Mouse (Mus musculus) myocyte (in vitro differentiated cells): Measurements from ENCODE around the gene Tollip.
A peak's percentile ranks its signal among the peaks of the same experiment; 100 is the strongest.

Experiments
- E2F4 ChIP-seq: IDR thresholded peaks from one replicate; pipeline ENCODE4 v1.6.1; 2011; ENCODE audit warnings: mild to moderate bottlenecking, control low read depth, moderate library complexity; ENCODE audit not compliant: insufficient read depth
- MAX ChIP-seq: IDR thresholded peaks from one replicate; pipeline ENCODE4 v1.6.1; 2011; ENCODE audit warnings: low read depth, mild to moderate bottlenecking, control low read depth
- MYOD1 ChIP-seq, 3 experiments: IDR thresholded peaks; one replicate each; pipeline ENCODE4 v1.6.1; 2011; ENCODE audit warnings: control low read depth in 2 of 3, low read depth in 2 of 3, mild to moderate bottlenecking in 2 of 3, moderate library complexity in 1 of 3; ENCODE audit not compliant: insufficient read length in 2 of 3, control insufficient read depth in 1 of 3
- MYOG ChIP-seq, 3 experiments: IDR thresholded peaks; one replicate each; pipeline ENCODE4 v1.6.1; 2011; ENCODE audit warnings: control low read depth in 2 of 3, low read depth in 2 of 3, mild to moderate bottlenecking in 2 of 3; ENCODE audit not compliant: insufficient read length in 2 of 3, control insufficient read depth in 1 of 3, insufficient read depth in 1 of 3
- POLR2A ChIP-seq: IDR thresholded peaks from one replicate; pipeline ENCODE4 v1.6.1; 2011; ENCODE audit warnings: low read depth, mild to moderate bottlenecking, control low read depth, moderate library complexity; ENCODE audit not compliant: insufficient read length
- POLR2AphosphoS2 ChIP-seq: IDR thresholded peaks from one replicate; pipeline ENCODE4 v1.6.1; 2011; ENCODE audit warnings: low read depth, control low read depth; ENCODE audit not compliant: insufficient read length
- TCF12 ChIP-seq: IDR thresholded peaks from one replicate; pipeline ENCODE4 v1.6.1; 2011; ENCODE audit warnings: mild to moderate bottlenecking, control low read depth; ENCODE audit not compliant: poor library complexity, insufficient read depth, severe bottlenecking
- USF1 ChIP-seq: IDR thresholded peaks from one replicate; pipeline ENCODE4 v1.6.1; 2011; ENCODE audit warnings: low read depth, mild to moderate bottlenecking, control low read depth, moderate library complexity

GRCm38 (mm10) chr7:141934128-141934898 is 16.0 kb upstream of the Tollip start:
- TF ChIP-seq USF1 (no peak), POLR2A (no peak), POLR2AphosphoS2 (no peak), E2F4 (no peak), TCF12 (no peak), MYOD1 (IDR thresholded peaks at IDR 0.05; ENCODE audit: control insufficient read depth in 1 of 3, insufficient read length in 2 of 3, low read depth in 2 of 3) (peak in 1 of 3 experiments; percentile 48), MYOG (IDR thresholded peaks at IDR 0.05; ENCODE audit: control insufficient read depth in 1 of 3, insufficient read depth in 1 of 3, insufficient read length in 2 of 3, low read depth in 2 of 3) (peak in 2 of 3 experiments; percentile 10 to 38), MAX (no peak)
